Mouse (Mus musculus): Measurements from ENCODE around the gene Limk2. TPM values are rescaled to one million over a fixed set of nuclear protein-coding genes. Genes with fewer than 3 reads are reported as not detected.

Gene Limk2
- polyA plus RNA-seq, 1 experiment from 2014 or later = 60.1 TPM

DNA sequence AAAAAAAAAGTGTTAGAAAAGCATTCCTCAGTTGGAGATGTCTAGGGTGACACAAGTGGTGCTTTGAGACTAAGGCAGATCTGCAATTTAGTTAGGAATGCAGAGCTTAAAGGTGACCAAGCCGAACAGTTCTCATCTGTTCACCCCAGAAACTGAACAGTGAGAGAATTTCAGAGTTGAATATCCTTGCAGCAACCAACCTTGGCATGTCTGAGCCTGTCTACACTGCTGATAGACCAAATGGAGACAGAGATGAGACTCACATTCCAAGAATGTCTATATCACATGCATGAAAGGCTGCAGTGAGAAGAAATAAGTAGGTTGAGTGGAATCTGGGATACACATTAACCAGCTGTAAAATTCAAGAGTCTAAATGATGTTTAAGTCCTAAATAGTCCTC is 28.6 kb upstream of the Limk2 start:
- Histone ChIP-seq H3K4me3 (replicated peaks) (no peak overlapping the region), H3K9me3 (no peaks in the 10 kb centered on the region), H3K4me1 (replicated peaks) (no peaks in the 10 kb centered on the region), H3K27ac (no peak overlapping the region), H3K9ac (no peak overlapping the region), H3K36me3 (no peaks in the 10 kb centered on the region), H3K4me2 (replicated peaks) (no peak overlapping the region), H3K27me3 (replicated peaks) (no peaks in the 10 kb centered on the region)
- WGBS = 97% methylated on average over 1 of the region's 1 CpGs
- no peak for ATAC-seq

DNA sequence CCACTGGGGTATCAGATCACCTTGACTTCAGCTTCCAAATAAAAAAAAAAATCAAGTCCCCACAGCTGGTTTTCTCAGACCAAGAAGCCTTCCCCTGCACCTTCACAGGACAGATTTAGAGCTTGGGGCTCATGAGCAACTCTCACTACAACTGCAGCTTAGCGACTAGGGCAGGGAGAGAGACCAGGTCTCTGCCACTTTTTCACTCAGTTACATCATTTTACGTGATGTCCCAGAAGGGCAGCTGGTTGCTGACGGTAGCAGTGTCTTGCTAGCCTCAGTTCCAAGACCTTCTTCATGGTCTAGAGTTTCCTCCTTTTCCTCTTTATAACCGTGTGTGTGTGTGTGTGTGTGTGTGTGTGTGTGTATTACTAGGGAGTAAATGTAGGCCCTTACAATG is 24.8 kb upstream of the Limk2 start:
- H3K36me3 ChIP-seq = no peaks in the 10 kb centered on the region
- no peak overlapping the region for H3K27ac ChIP-seq
- H3K9me3 ChIP-seq = no peaks in the 10 kb centered on the region
- no peak overlapping the region for H3K4me3 ChIP-seq (replicated peaks)
- H3K27me3 ChIP-seq (replicated peaks) = no peaks in the 10 kb centered on the region
- H3K4me2 ChIP-seq (replicated peaks) = no peak overlapping the region
- WGBS = 79% methylated on average over 4 of the region's 4 CpGs
- H3K9ac ChIP-seq = no peak overlapping the region
- ATAC-seq = no peak
- no peaks in the 10 kb centered on the region for H3K4me1 ChIP-seq (replicated peaks)

- 90% methylated on average over 6 of the region's 6 CpGs for WGBS
- Histone ChIP-seq H3K36me3 (no peaks in the 10 kb centered on the region), H3K9me3 (no peaks in the 10 kb centered on the region), H3K4me3 (replicated peaks) (no peak overlapping the region), H3K27ac (no peak overlapping the region), H3K27me3 (replicated peaks) (no peaks in the 10 kb centered on the region), H3K4me1 (replicated peaks) (no peaks in the 10 kb centered on the region), H3K9ac (no peak overlapping the region), H3K4me2 (replicated peaks) (no peak overlapping the region)
- no peak for ATAC-seq
Observed at GRCm38 (mm10) chr11:3431976-3432603, 23.1 kb upstream of the Limk2 start.

DNA sequence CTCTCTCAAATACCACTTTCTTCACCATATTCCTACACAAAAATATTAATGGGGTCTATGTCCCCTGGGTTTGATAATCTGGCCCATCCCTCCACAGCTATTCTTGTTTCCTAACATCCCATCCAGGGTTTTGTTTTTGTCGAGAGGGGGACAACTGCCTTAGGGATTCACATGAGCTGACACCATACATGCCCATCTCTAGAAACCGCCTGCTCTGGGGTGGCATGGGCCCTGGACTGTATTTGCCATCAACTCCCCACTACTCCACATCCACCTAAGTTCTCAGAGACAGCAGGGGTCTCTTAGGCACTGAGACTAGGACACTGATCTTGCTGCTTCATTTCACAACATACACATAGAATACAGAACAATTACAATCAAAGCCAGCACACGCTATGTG is 22.5 kb upstream of the Limk2 start:
- Histone ChIP-seq H3K27ac (no peak overlapping the region), H3K9me3 (no peaks in the 10 kb centered on the region), H3K4me2 (replicated peaks) (no peak overlapping the region), H3K9ac (no peak overlapping the region), H3K4me1 (replicated peaks) (no peaks in the 10 kb centered on the region), H3K36me3 (no peaks in the 10 kb centered on the region), H3K27me3 (replicated peaks) (no peaks in the 10 kb centered on the region), H3K4me3 (replicated peaks) (no peak overlapping the region)
- ATAC-seq = no peak
- 91% methylated on average over 3 of the region's 3 CpGs for WGBS

DNA sequence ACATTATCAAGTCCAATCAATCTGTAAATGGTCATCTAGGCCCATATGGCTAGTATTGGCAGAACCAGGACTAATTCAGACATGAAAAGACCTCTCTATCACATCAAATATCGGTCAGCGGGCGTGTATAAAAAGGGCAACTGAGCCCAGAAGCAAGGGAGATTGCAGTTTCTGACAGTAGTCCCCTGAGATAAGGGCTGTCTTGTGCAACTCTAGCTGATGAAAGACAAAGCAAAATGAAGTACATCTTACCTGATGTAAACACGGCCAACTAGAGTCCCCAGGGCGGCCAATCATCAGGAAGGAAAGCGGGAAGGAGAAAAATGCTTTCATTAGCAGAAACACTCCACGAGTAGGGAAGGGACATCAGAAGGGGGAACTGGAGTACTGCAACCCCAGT is 19.6 kb upstream of the Limk2 start:
- H3K36me3 ChIP-seq = peaks cover 2% of the 10 kb centered on the region; the same call in 1 of the 2 replicates
- WGBS = 85% methylated on average over 7 of the region's 7 CpGs

DNA sequence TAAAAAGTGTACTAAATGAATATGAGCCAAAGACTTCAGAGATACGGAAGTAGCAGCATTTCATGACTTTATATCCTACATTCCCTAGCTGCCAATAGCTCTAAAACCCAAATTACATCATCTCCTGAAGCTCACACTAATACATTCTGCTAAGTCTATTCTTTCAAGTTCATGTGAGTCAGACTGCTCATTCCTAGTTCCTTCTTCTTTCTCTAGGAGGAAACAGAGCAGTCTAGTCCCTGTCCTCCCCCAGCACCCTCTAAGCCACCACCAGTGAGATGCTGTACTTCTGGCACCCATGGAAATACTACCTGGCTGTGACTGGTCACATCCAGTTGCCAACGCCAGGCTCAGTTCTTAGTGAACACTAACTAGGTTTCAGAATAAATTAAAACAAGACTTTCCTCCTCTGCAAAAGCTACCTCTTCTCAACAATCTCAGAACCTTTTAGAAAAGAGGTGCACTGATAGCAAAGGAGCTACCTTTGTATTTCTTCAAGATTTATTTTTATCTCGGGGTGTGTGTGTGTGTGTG is 18.8 kb upstream of the Limk2 start:
- ATAC-seq = no peak
- Histone ChIP-seq H3K27me3 (replicated peaks) (no peaks in the 10 kb centered on the region), H3K27ac (no peak overlapping the region), H3K4me2 (replicated peaks) (no peak overlapping the region), H3K36me3 (peaks cover 2% of the 10 kb centered on the region; the same call in 1 of the 2 replicates), H3K9ac (no peak overlapping the region), H3K4me3 (replicated peaks) (no peak overlapping the region), H3K9me3 (no peaks in the 10 kb centered on the region), H3K4me1 (replicated peaks) (no peaks in the 10 kb centered on the region)
- 81% methylated on average over 3 of the region's 3 CpGs for WGBS

More for the DNA sequence above, 19.6 kb upstream of the Limk2 start:
- Histone ChIP-seq H3K9me3 (no peaks in the 10 kb centered on the region), H3K4me3 (replicated peaks) (no peak overlapping the region), H3K9ac (no peak overlapping the region), H3K27me3 (replicated peaks) (no peaks in the 10 kb centered on the region), H3K27ac (no peak overlapping the region), H3K4me1 (replicated peaks) (no peaks in the 10 kb centered on the region), H3K4me2 (replicated peaks) (no peak overlapping the region)
- no peak for ATAC-seq

GRCm38 (mm10) chr11:3422242-3422641 is 13.3 kb upstream of the Limk2 start:
- 86% methylated on average over 4 of the region's 4 CpGs for WGBS
- H3K4me1 ChIP-seq (replicated peaks) = no peaks in the 10 kb centered on the region
- H3K9me3 ChIP-seq = no peaks in the 10 kb centered on the region
- H3K27me3 ChIP-seq (replicated peaks) = no peaks in the 10 kb centered on the region
- no peak for ATAC-seq
- H3K9ac ChIP-seq = no peak overlapping the region
- H3K4me2 ChIP-seq (replicated peaks) = no peak overlapping the region
- H3K4me3 ChIP-seq (replicated peaks) = no peak overlapping the region
- H3K36me3 ChIP-seq = peaks cover 2% of the 10 kb centered on the region; the same call in 1 of the 2 replicates
- no peak overlapping the region for H3K27ac ChIP-seq

DNA sequence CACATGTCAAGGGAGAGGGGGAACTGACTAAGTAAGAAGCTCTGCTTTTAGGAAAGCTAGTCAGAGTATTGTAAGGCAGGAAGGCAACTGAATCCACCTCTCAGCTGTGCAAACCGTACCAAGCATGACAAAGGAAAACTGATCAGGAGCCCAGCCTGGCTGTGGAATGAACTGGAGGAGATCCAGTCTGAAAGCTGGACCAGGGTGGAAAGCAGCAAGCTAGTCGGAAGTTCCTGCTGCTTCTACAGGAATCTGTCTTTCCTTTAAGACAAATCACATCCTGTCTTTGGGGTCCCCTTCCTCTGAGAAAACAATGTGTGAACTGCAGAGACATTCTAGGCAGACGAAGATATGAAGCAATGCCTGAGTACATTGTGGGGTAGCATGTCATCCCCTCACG is 9.8 kb upstream of the Limk2 start:
- no peak overlapping the region for H3K4me2 ChIP-seq (replicated peaks)
- no peak overlapping the region for H3K4me3 ChIP-seq (replicated peaks)
- no peak overlapping the region for H3K9ac ChIP-seq
- H3K9me3 ChIP-seq = no peaks in the 10 kb centered on the region
- no peak for ATAC-seq
- H3K4me1 ChIP-seq (replicated peaks) = no peaks in the 10 kb centered on the region
- WGBS = 75% methylated on average over 4 of the region's 4 CpGs
- H3K36me3 ChIP-seq = peaks cover 11% of the 10 kb centered on the region
- no peak overlapping the region for H3K27ac ChIP-seq
- no peaks in the 10 kb centered on the region for H3K27me3 ChIP-seq (replicated peaks)

DNA sequence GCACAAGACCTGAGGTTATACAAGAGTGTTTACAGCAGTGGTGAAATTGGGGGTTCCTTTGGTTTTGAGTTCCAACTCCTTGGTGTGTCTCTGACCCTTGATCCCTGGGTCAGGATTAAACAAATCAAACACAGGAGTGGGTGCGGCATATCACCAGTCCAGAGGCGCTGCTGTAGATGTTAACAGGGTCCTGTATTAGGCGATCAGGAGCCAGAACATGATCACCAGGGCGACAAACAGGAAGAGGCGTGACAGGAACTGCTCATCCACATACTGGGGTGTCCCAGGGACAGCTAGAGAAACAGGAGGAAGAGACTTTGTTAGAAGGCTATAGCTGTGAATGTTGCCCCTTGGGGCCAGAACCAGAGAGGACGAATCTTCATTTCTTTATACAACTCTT is 8.8 kb upstream of the Limk2 start:
- Histone ChIP-seq H3K4me2 (replicated peaks) (no peak overlapping the region), H3K27ac (no peak overlapping the region), H3K4me3 (replicated peaks) (no peak overlapping the region), H3K4me1 (replicated peaks) (no peaks in the 10 kb centered on the region), H3K27me3 (replicated peaks) (no peaks in the 10 kb centered on the region), H3K9ac (no peak overlapping the region), H3K36me3 (peaks cover 11% of the 10 kb centered on the region), H3K9me3 (no peaks in the 10 kb centered on the region)
- 61% methylated on average over 6 of the region's 6 CpGs for WGBS
- ATAC-seq = no peak

GRCm38 (mm10) chr11:3416399-3416798 is 7.4 kb upstream of the Limk2 start:
- WGBS = 94% methylated on average over 3 of the region's 3 CpGs
- no peak overlapping the region for H3K27ac ChIP-seq
- no peak for ATAC-seq

DNA sequence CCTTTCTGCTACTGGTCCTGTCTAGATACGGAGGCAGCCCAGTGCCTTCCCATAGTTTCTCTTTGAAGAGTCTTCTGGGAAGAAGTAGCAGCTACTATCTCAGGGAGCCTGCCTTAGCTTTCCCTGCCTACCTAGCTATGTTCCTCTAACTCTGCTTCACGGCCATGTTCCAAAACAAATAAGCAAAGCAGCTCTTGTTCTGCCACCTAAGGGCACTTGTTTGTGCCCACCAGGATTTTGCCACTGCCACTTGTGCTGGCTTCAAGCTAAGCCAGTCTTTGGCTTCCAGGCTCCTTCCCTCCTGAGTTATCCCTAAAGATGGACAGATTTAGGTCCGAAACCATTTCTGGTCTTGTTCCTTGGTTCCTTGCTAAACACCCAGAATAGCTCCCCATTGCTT is 3.1 kb upstream of the Limk2 start:
- H3K27ac ChIP-seq = no peak overlapping the region
- WGBS = 92% methylated on average over 3 of the region's 3 CpGs
- no peak overlapping the region for H3K4me2 ChIP-seq (replicated peaks)
- no peaks in the 10 kb centered on the region for H3K9me3 ChIP-seq
- no peak overlapping the region for H3K9ac ChIP-seq
- peaks cover 11% of the 10 kb centered on the region for H3K36me3 ChIP-seq
- H3K4me1 ChIP-seq (replicated peaks) = peaks cover 4% of the 10 kb centered on the region; the same call in 1 of the 2 replicates
- no peak overlapping the region for H3K4me3 ChIP-seq (replicated peaks)
- no peaks in the 10 kb centered on the region for H3K27me3 ChIP-seq (replicated peaks)
- ATAC-seq = no peak

More at GRCm38 (mm10) chr11:3416399-3416798, 7.4 kb upstream of the Limk2 start:
- no peak overlapping the region for H3K4me3 ChIP-seq (replicated peaks)
- no peak overlapping the region for H3K4me2 ChIP-seq (replicated peaks)
- peaks cover 11% of the 10 kb centered on the region for H3K36me3 ChIP-seq
- no peaks in the 10 kb centered on the region for H3K27me3 ChIP-seq (replicated peaks)
- no peaks in the 10 kb centered on the region for H3K4me1 ChIP-seq (replicated peaks)
- no peaks in the 10 kb centered on the region for H3K9me3 ChIP-seq
- no peak overlapping the region for H3K9ac ChIP-seq

GRCm38 (mm10) chr11:3408131-3408996 is 625 bp downstream of the Limk2 start:
- Histone ChIP-seq H3K36me3 (no peaks in the 10 kb centered on the region), H3K27ac (peak overlapping the region; percentile 69), H3K4me2 (replicated peaks) (peak overlapping the region; percentile 76), H3K27me3 (replicated peaks) (no peaks in the 10 kb centered on the region), H3K9me3 (no peaks in the 10 kb centered on the region), H3K9ac (peak overlapping the region; percentile 70), H3K4me1 (replicated peaks) (peaks cover 11% of the 10 kb centered on the region; the same call in 1 of the 2 replicates), H3K4me3 (replicated peaks) (peak overlapping the region; percentile 87)
- WGBS = 3% methylated on average over 34 of the region's 34 CpGs
- ATAC-seq = peak; percentile 16
